Mouse (Mus musculus) stomach, postnatal 0 days (tissue): Measurements from ENCODE around the gene Uggt1.

Experiments
- CTCF ChIP-seq: IDR thresholded peaks from 2 replicates; pipeline ENCODE4 v1.5.1; 2016; ENCODE audit warnings: antibody characterized with exemption, low read depth, mild to moderate bottlenecking, moderate library complexity
- EP300 ChIP-seq: optimal IDR thresholded peaks from 2 replicates; pipeline ENCODE3; 2016; ENCODE audit warnings: antibody characterized with exemption

DNA sequence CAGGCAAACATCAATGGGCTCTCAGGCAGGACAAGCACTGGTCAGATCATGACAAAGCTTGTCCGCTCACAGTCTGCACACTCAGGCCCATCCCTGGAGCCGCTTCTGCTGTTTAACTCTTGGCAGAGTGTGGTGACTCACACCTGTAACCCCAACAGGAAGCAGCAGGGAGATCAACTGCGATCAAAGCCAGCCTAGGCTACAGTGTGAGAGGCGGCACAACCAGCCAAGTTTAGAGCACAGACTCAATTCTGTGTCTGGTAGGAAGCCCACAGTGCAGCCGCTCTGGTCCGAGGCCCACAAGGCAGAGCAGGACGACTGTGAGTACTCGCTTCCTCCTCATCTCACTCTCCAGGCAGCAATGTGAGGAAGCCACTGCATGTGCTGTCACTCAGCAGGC lies 84.3 kb downstream of the Uggt1 start:
- TF ChIP-seq EP300, result no peak
- no peak for TF ChIP-seq CTCF
